Mouse (Mus musculus) cortical plate, adult 2 months (tissue): ENCODE data around the gene Rxfp2.

Experiments
- CTCF ChIP-seq: fragments of 200-500 bp; IDR thresholded peaks from 2 replicates; pipeline ENCODE4 v1.5.1; 2011; ENCODE audit warnings: mild to moderate bottlenecking, control low read depth, low read length; ENCODE audit not compliant: insufficient read depth; ENCODE audit errors: extremely low read depth
- POLR2A ChIP-seq: fragments of 200-500 bp; IDR thresholded peaks from 2 replicates; pipeline ENCODE4 v1.6.1; 2011; ENCODE audit warnings: mild to moderate bottlenecking, low read length, control low read depth; ENCODE audit not compliant: insufficient read depth; ENCODE audit errors: extremely low read depth

DNA sequence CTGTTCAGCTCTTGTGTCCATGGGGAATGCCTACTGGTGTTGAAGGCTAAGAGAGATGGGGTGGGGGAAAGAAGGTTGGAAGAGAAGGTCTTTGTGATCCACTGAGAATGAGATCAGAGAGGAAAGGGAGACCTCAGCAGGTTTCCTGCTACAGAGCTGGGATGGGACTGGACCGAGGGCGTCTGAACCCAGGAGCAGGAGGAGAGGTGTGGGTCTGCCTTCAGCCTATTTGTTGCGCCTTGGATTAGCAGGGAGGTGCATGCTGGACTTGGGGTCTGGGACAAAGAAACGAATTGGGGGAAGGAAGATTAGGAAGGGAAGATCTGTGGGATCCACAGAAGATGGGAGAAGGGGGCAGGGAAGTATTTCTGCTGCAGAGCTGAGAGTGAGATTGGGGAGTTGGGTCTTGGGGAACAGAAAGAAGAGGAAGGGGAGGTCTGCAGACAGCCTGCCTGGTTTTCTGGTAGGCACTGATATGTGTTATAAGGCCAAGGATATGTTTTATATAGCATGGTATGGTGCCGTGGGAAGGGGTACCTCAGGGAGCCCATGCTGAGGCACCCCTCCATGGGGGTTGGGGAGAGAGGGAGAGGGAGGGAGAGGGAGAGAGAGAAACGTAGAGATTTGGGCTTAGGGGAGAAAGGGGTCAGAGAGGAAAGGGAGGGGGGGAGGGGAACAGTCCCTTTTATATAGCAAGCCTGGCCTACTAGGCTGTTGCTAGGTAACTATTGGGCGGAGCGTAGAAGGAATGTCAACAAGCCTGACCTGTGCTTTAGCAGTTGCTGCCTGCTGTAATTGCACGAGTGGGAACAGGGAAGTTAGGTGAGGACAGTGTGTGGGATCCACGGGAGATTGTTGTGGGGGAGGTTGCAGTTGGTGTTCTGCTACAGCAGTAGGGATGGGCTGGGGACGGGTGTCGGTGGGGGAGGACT, 61.7 kb downstream of the Rxfp2 start:
- TF ChIP-seq POLR2A (no peak), CTCF (no peak)
